Mouse (Mus musculus): Measurements from ENCODE around the gene Cdh4. TPM values are rescaled to one million over a fixed set of nuclear protein-coding genes. Genes with fewer than 3 reads are reported as not detected.

The Cdh4 gene
- polyA plus RNA-seq, 1 experiment from 2014 or later, result 22.6 TPM

DNA sequence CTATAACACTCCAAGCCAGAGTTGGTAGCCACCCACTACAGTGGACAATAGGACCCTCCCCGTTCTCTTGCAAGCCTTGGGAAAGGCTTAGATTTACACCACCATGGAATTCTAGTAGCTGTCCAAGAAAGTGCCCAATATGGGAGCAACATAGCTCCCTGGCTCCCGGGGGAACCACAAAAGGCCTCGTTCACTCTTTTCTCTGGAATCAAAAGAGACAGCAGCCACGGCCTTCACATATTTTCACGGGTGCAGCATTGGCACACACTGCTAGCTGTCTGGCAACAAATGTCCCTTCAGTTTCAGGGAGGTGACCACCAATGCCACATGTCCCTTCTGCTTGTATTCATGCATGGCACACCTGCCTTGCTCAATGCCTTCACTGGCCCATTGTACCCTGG is 38.6 kb downstream of the Cdh4 start:
- no peaks in the 10 kb centered on the region for H3K27me3 ChIP-seq (replicated peaks)
- H3K27ac ChIP-seq, result no peak overlapping the region
- 0 out of 2 replicates have a peak overlapping the region, but pooled peaks have one; percentile 12 for H3K4me2 ChIP-seq (replicated peaks)
- no peak overlapping the region for H3K4me3 ChIP-seq
- no peaks in the 10 kb centered on the region for H3K36me3 ChIP-seq
- 34% methylated on average over 5 of the region's 5 CpGs for WGBS
- no peaks in the 10 kb centered on the region for H3K9me3 ChIP-seq
- peak; percentile 90 for ATAC-seq (ENCODE audit: low FRiP score, low read depth)
- H3K4me1 ChIP-seq, result peaks cover 10% of the 10 kb centered on the region
- no peak overlapping the region for H3K9ac ChIP-seq

GRCm38 (mm10) chr2:179481363-179481762 is 39.1 kb downstream of the Cdh4 start:
- H3K27me3 ChIP-seq (replicated peaks), result no peaks in the 10 kb centered on the region
- H3K4me1 ChIP-seq, result peaks cover 10% of the 10 kb centered on the region
- H3K9me3 ChIP-seq, result no peaks in the 10 kb centered on the region
- H3K27ac ChIP-seq, result no peak overlapping the region
- H3K4me2 ChIP-seq (replicated peaks), result no peak overlapping the region
- no peaks in the 10 kb centered on the region for H3K36me3 ChIP-seq
- 46% methylated on average over 10 of the region's 10 CpGs for whole genome bisulfite sequencing
- peak; percentile 50 for ATAC-seq (ENCODE audit: low FRiP score, low read depth)
- H3K9ac ChIP-seq, result no peak overlapping the region
- no peak overlapping the region for H3K4me3 ChIP-seq

DNA sequence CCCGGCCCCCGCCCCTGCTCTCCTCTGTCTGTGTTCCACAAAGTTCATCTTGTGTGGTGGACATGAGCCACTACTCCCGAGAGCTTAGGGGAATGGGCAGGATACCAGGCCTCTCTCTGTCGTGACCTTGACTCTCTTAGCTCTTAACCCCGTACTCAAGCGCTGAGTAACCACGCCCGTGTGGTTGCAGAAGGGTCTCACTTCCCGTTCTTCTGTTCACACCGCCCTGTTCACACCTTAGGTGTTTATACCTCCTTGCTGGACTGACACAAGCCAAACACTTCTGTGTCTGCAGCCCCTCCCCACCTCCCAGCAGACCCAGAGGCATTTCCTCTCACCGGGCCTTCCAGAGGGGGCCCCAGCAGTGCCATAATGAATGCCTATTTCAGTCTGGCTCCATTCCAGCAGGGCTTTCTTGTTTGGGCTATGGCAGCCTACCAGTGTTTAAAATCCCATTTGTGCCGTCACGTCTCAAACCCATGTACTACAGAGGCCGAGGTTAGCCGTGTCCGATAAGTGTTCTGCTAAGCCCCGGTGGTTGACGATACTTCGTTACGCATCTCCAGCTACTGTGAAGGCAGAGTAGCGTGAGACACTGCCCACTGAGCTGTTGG is 46.4 kb downstream of the Cdh4 start:
- H3K27me3 ChIP-seq (replicated peaks), result no peaks in the 10 kb centered on the region

DNA sequence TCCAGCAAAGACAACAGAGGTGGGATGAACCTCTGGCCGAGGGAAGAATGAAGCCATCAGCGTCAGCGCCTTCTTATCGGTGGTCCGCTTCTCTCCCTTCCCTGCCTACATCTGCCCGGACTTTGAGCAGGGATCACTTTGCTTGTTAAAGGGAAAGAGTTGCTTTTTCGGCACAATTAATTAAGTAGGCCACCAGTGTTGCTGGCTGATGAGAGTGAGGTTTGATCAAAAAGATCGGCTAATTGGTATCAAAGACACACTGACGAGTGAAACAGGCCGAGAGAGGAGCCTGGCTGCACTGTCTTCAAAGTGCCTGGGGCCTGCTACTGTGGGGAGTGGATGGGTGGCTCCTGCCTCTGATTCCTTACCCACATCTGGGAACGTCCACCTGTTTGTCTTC is 49.7 kb downstream of the Cdh4 start:
- H3K9ac ChIP-seq, result no peak overlapping the region
- H3K27me3 ChIP-seq (replicated peaks), result no peaks in the 10 kb centered on the region
- H3K4me2 ChIP-seq (replicated peaks), result no peak overlapping the region
- no peak for ATAC-seq (ENCODE audit: low FRiP score, low read depth)
- H3K4me3 ChIP-seq, result no peak overlapping the region
- no peaks in the 10 kb centered on the region for H3K36me3 ChIP-seq
- H3K4me1 ChIP-seq, result peaks cover 15% of the 10 kb centered on the region; the same call in 1 of the 2 replicates
- H3K27ac ChIP-seq, result no peak overlapping the region
- no peaks in the 10 kb centered on the region for H3K9me3 ChIP-seq
- WGBS, result 76% methylated on average over 11 of the region's 11 CpGs

More for the DNA sequence above, 46.4 kb downstream of the Cdh4 start:
- H3K9me3 ChIP-seq, result no peaks in the 10 kb centered on the region
- H3K27ac ChIP-seq, result no peak overlapping the region
- H3K4me2 ChIP-seq (replicated peaks), result no peak overlapping the region
- 0 out of 2 replicates have a peak, but pooled peaks have one; percentile 42 for ATAC-seq (ENCODE audit: low FRiP score, low read depth)
- 63% methylated on average over 21 of the region's 21 CpGs for WGBS
- H3K9ac ChIP-seq, result no peak overlapping the region
- peaks cover 14% of the 10 kb centered on the region; the same call in 1 of the 2 replicates for H3K4me1 ChIP-seq
- H3K36me3 ChIP-seq, result no peaks in the 10 kb centered on the region
- H3K4me3 ChIP-seq, result no peak overlapping the region

GRCm38 (mm10) chr2:179494276-179494675 is 52.0 kb downstream of the Cdh4 start:
- Histone ChIP-seq H3K4me2 (replicated peaks) (no peak overlapping the region), H3K36me3 (no peaks in the 10 kb centered on the region), H3K9ac (no peak overlapping the region), H3K27ac (no peak overlapping the region), H3K4me1 (0 out of 2 replicates have a peak, but pooled peaks cover 3% of the 10 kb centered on the region), H3K4me3 (no peak overlapping the region), H3K27me3 (replicated peaks) (no peaks in the 10 kb centered on the region), H3K9me3 (no peaks in the 10 kb centered on the region)
- 90% methylated on average over 1 of the region's 1 CpGs for WGBS
- no peak for ATAC-seq (ENCODE audit: low FRiP score, low read depth)

DNA sequence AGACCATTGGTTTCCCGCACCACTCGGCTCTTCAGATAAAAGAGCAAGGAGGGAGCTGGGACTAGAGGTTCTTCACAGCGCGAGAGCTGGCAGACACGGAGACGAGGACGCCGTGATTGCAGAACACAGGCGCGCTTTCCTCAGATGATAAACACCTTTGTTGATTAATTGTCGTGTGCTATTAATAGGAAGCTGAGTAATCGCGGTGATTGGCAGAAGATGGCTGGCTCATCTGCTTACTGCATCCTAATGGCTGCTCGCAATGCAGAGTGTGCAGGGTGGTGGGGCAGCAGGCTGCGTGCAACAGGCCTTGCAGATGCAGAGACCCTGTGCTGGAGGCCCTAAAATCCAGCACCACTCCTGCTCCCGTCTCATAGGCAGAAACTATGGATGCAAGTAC is 68.2 kb downstream of the Cdh4 start:
- Histone ChIP-seq H3K4me1 (no peaks in the 10 kb centered on the region), H3K4me3 (no peak overlapping the region), H3K27me3 (replicated peaks) (no peaks in the 10 kb centered on the region), H3K4me2 (replicated peaks) (no peak overlapping the region), H3K9me3 (no peaks in the 10 kb centered on the region), H3K9ac (no peak overlapping the region), H3K27ac (no peak overlapping the region), H3K36me3 (no peaks in the 10 kb centered on the region)
- ATAC-seq (ENCODE audit: low FRiP score, low read depth), result no peak
- WGBS, result 90% methylated on average over 16 of the region's 16 CpGs

- no peak for ATAC-seq (ENCODE audit: low FRiP score, low read depth)
- H3K36me3 ChIP-seq, result no peaks in the 10 kb centered on the region
- no peak overlapping the region for H3K4me2 ChIP-seq (replicated peaks)
- peaks cover 29% of the 10 kb centered on the region for H3K4me1 ChIP-seq
- H3K9ac ChIP-seq, result no peak overlapping the region
- no peaks in the 10 kb centered on the region for H3K9me3 ChIP-seq
- H3K4me3 ChIP-seq, result no peak overlapping the region
- H3K27me3 ChIP-seq (replicated peaks), result no peaks in the 10 kb centered on the region
- 57% methylated on average over 9 of the region's 9 CpGs for WGBS
- no peak overlapping the region for H3K27ac ChIP-seq
These were observed 74.3 kb downstream of the Cdh4 start for GRCm38 (mm10) chr2:179516559-179516958.

- peak; percentile 12; the same call in 1 of the 2 replicates for ATAC-seq (ENCODE audit: low FRiP score, low read depth)
- H3K4me2 ChIP-seq (replicated peaks), result peak overlapping the region; percentile 16; the same call in 1 of the 2 replicates
- H3K9ac ChIP-seq, result no peak overlapping the region
- no peak overlapping the region for H3K27ac ChIP-seq
- no peaks in the 10 kb centered on the region for H3K9me3 ChIP-seq
- no peaks in the 10 kb centered on the region; the same call in 1 of the 2 replicates for H3K27me3 ChIP-seq (replicated peaks)
- H3K4me3 ChIP-seq, result no peak overlapping the region
- H3K36me3 ChIP-seq, result no peaks in the 10 kb centered on the region
- 20% methylated on average over 14 of the region's 14 CpGs for whole genome bisulfite sequencing
- peaks cover 46% of the 10 kb centered on the region for H3K4me1 ChIP-seq
These were observed 76.3 kb downstream of the Cdh4 start for GRCm38 (mm10) chr2:179518456-179519032.

GRCm38 (mm10) chr2:179519161-179519560 is 76.9 kb downstream of the Cdh4 start:
- Histone ChIP-seq H3K27me3 (replicated peaks) (peaks cover 3% of the 10 kb centered on the region), H3K36me3 (no peaks in the 10 kb centered on the region), H3K9me3 (no peaks in the 10 kb centered on the region), H3K4me2 (replicated peaks) (0 out of 2 replicates have a peak overlapping the region, but pooled peaks have one; percentile 16), H3K27ac (no peak overlapping the region), H3K4me3 (no peak overlapping the region), H3K9ac (no peak overlapping the region), H3K4me1 (peaks cover 46% of the 10 kb centered on the region)
- no peak for ATAC-seq (ENCODE audit: low FRiP score, low read depth)
- 85% methylated on average over 7 of the region's 7 CpGs for WGBS

DNA sequence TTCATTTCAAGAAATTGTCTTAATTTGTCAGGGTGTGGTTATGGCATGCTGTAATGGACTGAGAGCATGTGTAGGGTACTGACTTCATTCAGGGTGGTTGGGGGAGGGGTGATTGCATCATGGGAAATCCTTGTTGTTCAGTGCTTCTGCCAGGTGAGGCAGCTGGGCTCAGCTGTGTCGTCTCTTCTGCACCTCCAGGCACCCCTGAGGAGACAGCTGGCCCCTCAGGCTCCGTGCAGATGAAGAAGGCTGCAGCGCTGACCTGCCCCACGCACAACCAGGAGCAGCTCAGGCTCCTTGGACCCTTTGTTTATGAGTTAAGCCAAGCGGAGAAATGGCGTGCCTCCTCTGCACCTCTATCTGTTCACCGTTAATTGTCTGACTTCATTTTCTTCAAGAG is 77.7 kb downstream of the Cdh4 start:
- Histone ChIP-seq H3K9me3 (no peaks in the 10 kb centered on the region), H3K4me3 (no peak overlapping the region), H3K9ac (no peak overlapping the region), H3K36me3 (no peaks in the 10 kb centered on the region), H3K4me1 (peaks cover 46% of the 10 kb centered on the region), H3K27me3 (replicated peaks) (peaks cover 4% of the 10 kb centered on the region), H3K4me2 (replicated peaks) (no peak overlapping the region), H3K27ac (no peak overlapping the region)
- WGBS, result 49% methylated on average over 7 of the region's 7 CpGs
- no peak for ATAC-seq (ENCODE audit: low FRiP score, low read depth)

DNA sequence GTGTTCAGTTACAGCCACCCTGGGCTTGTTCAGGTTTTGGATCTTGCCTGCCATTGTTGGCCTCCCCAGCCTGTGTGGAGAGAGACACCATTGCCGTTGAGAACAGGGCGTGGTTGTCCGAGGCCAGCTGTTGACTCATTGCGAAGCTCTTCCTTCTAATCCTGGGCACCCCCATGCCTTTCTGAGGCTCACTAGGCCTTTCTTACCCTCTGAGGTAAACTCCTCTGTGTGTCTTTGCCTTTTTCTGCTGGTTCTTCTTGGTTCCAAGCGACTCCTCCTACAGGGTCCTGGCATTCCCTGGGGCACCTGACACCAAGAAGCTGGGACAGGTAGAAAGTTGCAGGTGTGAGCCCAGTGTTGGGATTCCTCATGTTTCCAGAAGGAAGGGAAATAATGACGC is 78.7 kb downstream of the Cdh4 start:
- Histone ChIP-seq H3K4me3 (no peak overlapping the region), H3K9me3 (no peaks in the 10 kb centered on the region), H3K27me3 (replicated peaks) (peaks cover 4% of the 10 kb centered on the region), H3K4me1 (peaks cover 46% of the 10 kb centered on the region), H3K36me3 (no peaks in the 10 kb centered on the region), H3K9ac (no peak overlapping the region), H3K4me2 (replicated peaks) (no peak overlapping the region), H3K27ac (no peak overlapping the region)
- 83% methylated on average over 6 of the region's 6 CpGs for WGBS
- ATAC-seq (ENCODE audit: low FRiP score, low read depth), result no peak

DNA sequence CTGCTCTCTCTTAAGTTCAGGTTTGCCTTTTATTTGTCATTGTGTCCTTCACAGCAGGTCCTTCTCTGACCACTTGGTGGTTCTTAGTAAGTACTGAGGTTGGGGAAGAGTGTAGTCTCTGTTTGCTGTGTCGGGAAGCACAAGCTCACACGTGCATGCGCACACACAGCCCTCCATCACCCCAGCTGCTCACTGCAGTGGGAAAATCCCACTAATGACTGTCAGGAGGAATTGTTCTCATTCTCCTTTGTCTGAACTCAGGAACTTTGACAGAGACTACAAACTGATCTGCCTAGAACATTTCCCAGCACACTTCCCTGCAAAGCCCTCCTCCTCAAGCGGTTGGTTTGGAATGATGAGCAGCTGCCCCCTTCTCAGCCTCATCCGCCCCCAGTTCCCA is 79.2 kb downstream of the Cdh4 start:
- peaks cover 46% of the 10 kb centered on the region for H3K4me1 ChIP-seq
- no peak for ATAC-seq (ENCODE audit: low FRiP score, low read depth)
- no peak overlapping the region for H3K4me3 ChIP-seq
- peaks cover 4% of the 10 kb centered on the region for H3K27me3 ChIP-seq (replicated peaks)
- WGBS, result 49% methylated on average over 5 of the region's 5 CpGs
- no peaks in the 10 kb centered on the region for H3K9me3 ChIP-seq
- no peak overlapping the region for H3K27ac ChIP-seq
- H3K4me2 ChIP-seq (replicated peaks), result peak overlapping the region; percentile 10; the same call in 1 of the 2 replicates
- H3K36me3 ChIP-seq, result no peaks in the 10 kb centered on the region
- no peak overlapping the region for H3K9ac ChIP-seq
